Mouse (Mus musculus): ENCODE measurements around the gene Abhd14b.

DNA sequence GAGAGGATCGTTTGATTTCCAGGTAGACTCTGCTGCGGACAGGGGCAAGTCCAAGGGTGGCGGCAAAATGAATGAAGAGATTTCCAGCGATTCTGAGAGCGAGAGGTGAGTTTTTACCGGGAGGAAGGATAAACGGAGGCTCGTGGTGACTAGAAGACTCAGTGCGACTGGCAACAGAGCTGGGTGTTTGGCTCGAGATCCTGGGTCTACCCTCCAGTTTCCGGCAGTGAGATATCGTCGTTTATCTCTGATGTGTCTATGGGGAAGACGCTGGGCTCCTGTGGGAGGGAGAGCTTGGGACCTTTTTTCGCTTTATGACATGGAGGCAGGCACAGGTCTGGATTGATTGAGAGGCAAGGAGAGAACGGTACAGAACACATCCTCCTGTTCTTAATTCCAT lies 30.4 kb downstream of the Abhd14b start:
- TF ChIP-seq CTCF (IDR thresholded peaks at IDR 0.05; ENCODE audit: low read depth, low read length) (no peak), POLR2A (IDR thresholded peaks at IDR 0.05; ENCODE audit: borderline replicate concordance, low read depth, low read length) (no peak)

Measured in bone marrow macrophage, adult 2 months (primary cell).